Mouse (Mus musculus) MEL-GATA-1-ER (cell line): Measurements from ENCODE around the gene Endod1.

Experiments
- DNase-seq: peaks from one replicate; pipeline ENCODE4 v3.0.0-alpha.2; 2012; ENCODE audit warnings: low read depth; ENCODE audit errors: extremely low read depth

The Endod1 gene

GRCm38 (mm10) chr9:14335829-14336228 lies 45.5 kb downstream of the Endod1 start:
- no peak for DNase-seq

GRCm38 (mm10) chr9:14316618-14317017 lies 64.7 kb downstream of the Endod1 start:
- DNase-seq: no peak

- no peak for DNase-seq
Measured at GRCm38 (mm10) chr9:14314477-14314876, 66.8 kb downstream of the Endod1 start.

GRCm38 (mm10) chr9:14313968-14314367 lies 67.3 kb downstream of the Endod1 start:
- DNase-seq: no peak

- no peak for DNase-seq
Measured at GRCm38 (mm10) chr9:14307341-14307740, 74.0 kb downstream of the Endod1 start.

- no peak for DNase-seq
Measured at GRCm38 (mm10) chr9:14304262-14304968, 76.9 kb downstream of the Endod1 start.
